Mouse (Mus musculus) midbrain, embryonic 14.5 days (tissue): ENCODE data around the gene Gpc1. TPM values are rescaled to one million over a fixed set of nuclear protein-coding genes. Genes with fewer than 3 reads are reported as not detected.

Source experiments
- ATAC-seq: fragments of 200-750 bp; cut with Nextera tagmentation; 2 replicates; pipeline ENCODE4 v1.8.0; 2017; ENCODE audit warnings: moderate number of reproducible peaks, moderate library complexity; ENCODE audit not compliant: low FRiP score, low TSS enrichment
- DNase-seq: peaks from one replicate; pipeline ENCODE4 v3.0.0-alpha.2; 2015
- H3K27ac ChIP-seq: fragments of 300-500 bp; sonication (generic); replicated peaks from 2 replicates; pipeline ENCODE4 v1.5.1; 2014; ENCODE audit warnings: mild to moderate bottlenecking, low read depth, low read length, moderate library complexity
- H3K27me3 ChIP-seq: fragments of 300-500 bp; sonication (generic); 2 replicates; pipeline ENCODE4 v1.6.1; 2014; ENCODE audit warnings: low read length, control low read depth, mixed read lengths; ENCODE audit not compliant: control insufficient read depth, insufficient read depth
- H3K36me3 ChIP-seq: fragments of 300-500 bp; sonication (generic); 2 replicates; pipeline ENCODE4 v1.6.1; 2014; ENCODE audit warnings: low read length, control low read depth; ENCODE audit not compliant: control insufficient read depth, insufficient read depth
- H3K4me1 ChIP-seq: fragments of 300-500 bp; sonication (generic); 2 replicates; pipeline ENCODE4 v1.6.1; 2014; ENCODE audit warnings: mild to moderate bottlenecking, antibody characterized with exemption, low read length, control low read depth; ENCODE audit not compliant: control insufficient read depth, insufficient read depth
- H3K4me2 ChIP-seq: fragments of 300-500 bp; sonication (generic); 2 replicates; pipeline ENCODE4 v1.6.1; 2014; ENCODE audit warnings: mild to moderate bottlenecking, low read length, moderate library complexity
- H3K4me3 ChIP-seq: fragments of 300-500 bp; sonication (generic); replicated peaks from 2 replicates; pipeline ENCODE4 v1.5.1; 2014; ENCODE audit warnings: low read depth, low read length
- H3K9ac ChIP-seq: fragments of 300-500 bp; sonication (generic); replicated peaks from 2 replicates; pipeline ENCODE4 v1.6.1; 2014; ENCODE audit warnings: mild to moderate bottlenecking, low read length, moderate library complexity
- H3K9me3 ChIP-seq: fragments of 300-500 bp; sonication (generic); 2 replicates; pipeline ENCODE4 v1.6.1; 2016; ENCODE audit warnings: low read length, control low read depth, mixed read lengths; ENCODE audit not compliant: control insufficient read depth
- WGBS: fragments of 180-500 bp; shearing (Covaris S2); extraction: QIAGEN DNeasy Blood & Tissue Kit; methylation state at CpG from one replicate; pipeline ENCODE4 v1.1.7; 2014; 5-methylcytosine and 5-hydroxymethylcytosine counted together
- polyA plus RNA-seq: library from polyadenylated mRNA; unstranded; fragments of >200 nt; fragmentation: Nextera tagmentation; extraction: Ambion mirVana; gene quantifications from 2 replicates; pipeline ENCODE4 v1.2.1, GENCODE M21; 2014

The Gpc1 gene
- polyA plus RNA-seq, 1 experiment from 2014 or later, result 64.8 TPM

- no peak overlapping the region for H3K4me3 ChIP-seq
- H3K36me3 ChIP-seq, result no peaks in the 10 kb centered on the region
- no peak overlapping the region for H3K4me2 ChIP-seq
- no peak overlapping the region for H3K9ac ChIP-seq
- no peak overlapping the region for H3K27ac ChIP-seq
- no peaks in the 10 kb centered on the region for H3K9me3 ChIP-seq
- no peaks in the 10 kb centered on the region for H3K27me3 ChIP-seq
- ATAC-seq (no peak), DNase-seq (no peak)
- WGBS, result 86% methylated on average over 12 of the region's 12 CpGs
- no peaks in the 10 kb centered on the region for H3K4me1 ChIP-seq
These were observed 47.8 kb downstream of the Gpc1 start for GRCm38 (mm10) chr1:92879266-92879665.

DNA sequence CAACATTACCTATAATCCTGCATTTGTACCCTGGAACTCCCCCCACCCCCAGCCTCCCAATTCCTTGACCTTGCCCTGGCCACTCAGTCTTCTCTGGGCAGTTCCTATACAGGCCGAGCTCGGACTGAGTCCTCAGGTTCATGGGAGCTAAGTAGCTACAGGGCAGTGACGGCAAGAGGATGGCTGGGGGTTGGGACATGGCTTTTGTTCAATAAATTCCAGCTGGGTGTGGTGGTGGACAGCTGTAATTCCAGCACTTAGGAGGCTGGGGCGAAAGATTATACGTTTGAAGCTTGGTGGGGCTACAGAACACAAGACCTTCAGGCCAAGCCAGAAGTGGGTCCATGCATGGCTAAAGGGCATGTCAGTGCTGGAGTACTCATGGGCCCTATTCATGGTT is 48.7 kb downstream of the Gpc1 start:
- WGBS, result 87% methylated on average over 5 of the region's 5 CpGs
- H3K4me1 ChIP-seq, result no peaks in the 10 kb centered on the region
- H3K36me3 ChIP-seq, result no peaks in the 10 kb centered on the region
- H3K4me3 ChIP-seq, result no peak overlapping the region
- no peak for ATAC-seq
- no peaks in the 10 kb centered on the region for H3K27me3 ChIP-seq
- no peak overlapping the region for H3K4me2 ChIP-seq
- no peak for DNase-seq
- no peaks in the 10 kb centered on the region for H3K9me3 ChIP-seq
- no peak overlapping the region for H3K27ac ChIP-seq
- H3K9ac ChIP-seq, result no peak overlapping the region

DNA sequence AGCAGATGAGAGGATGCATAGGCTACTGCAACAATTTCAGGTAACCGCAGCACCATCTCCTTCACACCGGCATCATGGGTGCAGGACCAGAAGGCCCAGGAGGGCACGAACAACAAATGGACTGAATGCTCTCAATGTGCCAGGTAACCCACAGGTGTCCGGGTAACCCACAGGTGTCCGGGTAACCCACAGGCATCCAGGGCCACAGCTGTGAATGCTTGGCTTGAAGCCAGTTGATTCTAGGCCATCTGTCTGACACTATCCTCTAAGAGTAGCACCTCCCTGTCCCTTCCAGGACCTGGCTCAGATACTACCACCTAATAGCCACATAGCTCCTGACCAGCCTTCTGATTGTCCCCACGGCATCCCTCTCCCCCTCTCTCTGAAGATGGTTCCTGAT is 50.5 kb downstream of the Gpc1 start:
- Histone ChIP-seq H3K4me3 (no peak overlapping the region), H3K4me1 (no peaks in the 10 kb centered on the region), H3K27me3 (no peaks in the 10 kb centered on the region), H3K36me3 (no peaks in the 10 kb centered on the region), H3K9me3 (no peaks in the 10 kb centered on the region), H3K4me2 (no peak overlapping the region), H3K27ac (no peak overlapping the region), H3K9ac (no peak overlapping the region)
- ATAC-seq, result no peak
- 90% methylated on average over 6 of the region's 6 CpGs for WGBS
- DNase-seq, result no peak

- ATAC-seq (no peak), DNase-seq (no peak)
- no peak overlapping the region for H3K27ac ChIP-seq
These were observed 57.6 kb downstream of the Gpc1 start for GRCm38 (mm10) chr1:92888901-92889655.

DNA sequence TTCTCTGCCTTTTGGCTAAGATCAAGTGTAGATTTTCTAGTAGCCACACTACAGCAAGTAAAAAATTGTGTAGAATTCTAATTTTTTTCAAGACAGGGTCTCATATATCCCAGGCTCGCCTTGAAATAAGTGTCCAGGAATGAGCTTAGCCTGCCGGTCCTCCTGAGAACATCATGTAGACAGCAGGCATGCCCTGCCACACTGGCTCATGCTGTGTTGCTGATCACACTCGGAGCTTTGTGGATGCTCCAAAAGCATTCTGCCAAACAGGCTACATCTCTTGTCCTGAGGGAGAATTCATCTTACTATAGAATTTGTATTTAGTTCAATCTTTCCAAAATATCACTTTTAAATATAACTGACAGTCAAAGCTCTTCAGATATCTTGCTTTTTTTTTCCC is 61.3 kb downstream of the Gpc1 start:
- no peak for DNase-seq
- no peak overlapping the region for H3K27ac ChIP-seq
- no peaks in the 10 kb centered on the region for H3K36me3 ChIP-seq
- no peak overlapping the region for H3K4me3 ChIP-seq
- H3K9ac ChIP-seq, result no peak overlapping the region
- H3K27me3 ChIP-seq, result no peaks in the 10 kb centered on the region
- no peaks in the 10 kb centered on the region for H3K9me3 ChIP-seq
- no peaks in the 10 kb centered on the region for H3K4me1 ChIP-seq
- no peak overlapping the region for H3K4me2 ChIP-seq
- WGBS, result 63% methylated on average over 3 of the region's 3 CpGs
- ATAC-seq, result no peak

More at GRCm38 (mm10) chr1:92888901-92889655, 57.6 kb downstream of the Gpc1 start:
- Histone ChIP-seq H3K36me3 (no peaks in the 10 kb centered on the region), H3K4me1 (no peaks in the 10 kb centered on the region), H3K9me3 (no peaks in the 10 kb centered on the region), H3K4me2 (no peak overlapping the region), H3K9ac (no peak overlapping the region), H3K27me3 (no peaks in the 10 kb centered on the region), H3K4me3 (no peak overlapping the region)
- WGBS, result 81% methylated on average over 7 of the region's 7 CpGs

DNA sequence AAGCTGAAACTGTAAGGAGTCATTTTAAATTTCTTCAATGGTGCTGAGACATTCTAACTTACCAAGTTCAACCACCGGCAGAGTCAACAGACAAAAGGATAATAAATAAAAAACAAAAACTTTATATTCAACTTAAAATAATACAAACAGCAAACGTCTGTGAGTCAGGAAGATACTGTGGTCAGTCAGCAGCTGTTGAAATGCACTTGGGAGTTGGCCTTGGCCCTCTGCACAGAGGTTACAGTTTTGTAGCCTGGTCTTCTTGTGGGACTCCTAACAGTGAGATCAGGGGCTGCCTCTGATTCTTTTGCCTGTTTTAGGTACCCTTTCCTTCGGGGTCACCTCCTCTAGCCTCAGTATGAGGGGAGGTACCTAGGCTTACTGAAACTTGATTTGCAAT is 62.5 kb downstream of the Gpc1 start:
- H3K27ac ChIP-seq, result no peak overlapping the region
- no peak overlapping the region for H3K4me3 ChIP-seq
- 77% methylated on average over 3 of the region's 3 CpGs for WGBS
- no peak overlapping the region for H3K9ac ChIP-seq
- no peak overlapping the region for H3K4me2 ChIP-seq
- ATAC-seq, result no peak
- no peaks in the 10 kb centered on the region for H3K27me3 ChIP-seq
- DNase-seq, result no peak
- H3K36me3 ChIP-seq, result no peaks in the 10 kb centered on the region
- H3K9me3 ChIP-seq, result no peaks in the 10 kb centered on the region
- H3K4me1 ChIP-seq, result no peaks in the 10 kb centered on the region

DNA sequence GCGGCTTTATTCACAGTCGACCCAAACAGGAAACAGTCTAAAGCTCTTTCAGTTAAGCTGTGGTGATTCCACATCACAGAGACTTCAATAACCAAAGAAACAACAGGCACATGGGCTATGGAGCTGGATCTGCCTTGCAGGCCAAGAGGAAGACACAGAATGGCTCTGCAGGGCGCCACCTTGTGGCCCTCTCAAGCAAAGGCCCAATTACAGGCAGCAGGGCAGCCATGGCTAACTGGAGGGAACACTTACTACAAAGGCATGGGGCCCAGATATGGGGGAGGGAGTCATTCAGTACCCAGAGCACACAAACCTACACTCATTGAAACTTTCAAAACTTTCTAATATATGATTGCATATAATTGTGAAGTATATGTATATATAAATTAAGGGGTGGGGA is 63.6 kb downstream of the Gpc1 start:
- Histone ChIP-seq H3K27me3 (no peaks in the 10 kb centered on the region), H3K36me3 (no peaks in the 10 kb centered on the region), H3K9me3 (no peaks in the 10 kb centered on the region), H3K27ac (no peak overlapping the region), H3K4me3 (no peak overlapping the region), H3K4me2 (no peak overlapping the region), H3K4me1 (no peaks in the 10 kb centered on the region), H3K9ac (no peak overlapping the region)
- peak; percentile 48; the same call in 1 of the 2 replicates for ATAC-seq
- WGBS, result 11% methylated on average over 3 of the region's 3 CpGs
- peak; percentile 89 for DNase-seq

GRCm38 (mm10) chr1:92902786-92903185 is 71.3 kb downstream of the Gpc1 start, which contains the start of gene Ankmy1:
TSS of gene Ankmy1 (minus strand) at chr1:92902906.
- H3K27ac ChIP-seq, result no peak within 1 kb of the TSS
- no peaks in the 10 kb centered on the region for H3K9me3 ChIP-seq
- H3K4me2 ChIP-seq, result peak within 1 kb of the TSS; percentile 40
- no peaks in the 10 kb centered on the region for H3K36me3 ChIP-seq
- no peak within 1 kb of the TSS for H3K9ac ChIP-seq
- no peaks in the 10 kb centered on the region for H3K27me3 ChIP-seq
- no peak within 1 kb of the TSS for H3K4me3 ChIP-seq
- ATAC-seq (no peak), DNase-seq (peak; percentile 76)
- 1% methylated on average over 15 of the region's 15 CpGs for WGBS
- peaks cover 11% of the 10 kb centered on the region; the same call in 1 of the 2 replicates for H3K4me1 ChIP-seq

GRCm38 (mm10) chr1:92903627-92904026 is 72.2 kb downstream of the Gpc1 start:
- Histone ChIP-seq H3K4me1 (peaks cover 15% of the 10 kb centered on the region; the same call in 1 of the 2 replicates), H3K4me3 (no peak overlapping the region), H3K9me3 (no peaks in the 10 kb centered on the region), H3K4me2 (no peak overlapping the region), H3K9ac (no peak overlapping the region), H3K36me3 (no peaks in the 10 kb centered on the region), H3K27me3 (0 out of 2 replicates have a peak, but pooled peaks cover under 1% of the 10 kb centered on the region), H3K27ac (no peak overlapping the region)
- WGBS, result 75% methylated on average over 4 of the region's 4 CpGs
- ATAC-seq (no peak), DNase-seq (no peak)
